Mouse (Mus musculus): Measurements from ENCODE around the gene Cda. TPM values are rescaled to one million over a fixed set of nuclear protein-coding genes. Genes with fewer than 3 reads are reported as not detected.

Cda gene
- polyA plus RNA-seq (2014; fragmentation: Illumina TruSeq; extraction: RNeasy Lipid Tissue Mini Kit (QIAGEN cat#74804); ENCODE audit: insufficient read depth, low read depth, low replicate concordance), result 5.6 TPM

DNA sequence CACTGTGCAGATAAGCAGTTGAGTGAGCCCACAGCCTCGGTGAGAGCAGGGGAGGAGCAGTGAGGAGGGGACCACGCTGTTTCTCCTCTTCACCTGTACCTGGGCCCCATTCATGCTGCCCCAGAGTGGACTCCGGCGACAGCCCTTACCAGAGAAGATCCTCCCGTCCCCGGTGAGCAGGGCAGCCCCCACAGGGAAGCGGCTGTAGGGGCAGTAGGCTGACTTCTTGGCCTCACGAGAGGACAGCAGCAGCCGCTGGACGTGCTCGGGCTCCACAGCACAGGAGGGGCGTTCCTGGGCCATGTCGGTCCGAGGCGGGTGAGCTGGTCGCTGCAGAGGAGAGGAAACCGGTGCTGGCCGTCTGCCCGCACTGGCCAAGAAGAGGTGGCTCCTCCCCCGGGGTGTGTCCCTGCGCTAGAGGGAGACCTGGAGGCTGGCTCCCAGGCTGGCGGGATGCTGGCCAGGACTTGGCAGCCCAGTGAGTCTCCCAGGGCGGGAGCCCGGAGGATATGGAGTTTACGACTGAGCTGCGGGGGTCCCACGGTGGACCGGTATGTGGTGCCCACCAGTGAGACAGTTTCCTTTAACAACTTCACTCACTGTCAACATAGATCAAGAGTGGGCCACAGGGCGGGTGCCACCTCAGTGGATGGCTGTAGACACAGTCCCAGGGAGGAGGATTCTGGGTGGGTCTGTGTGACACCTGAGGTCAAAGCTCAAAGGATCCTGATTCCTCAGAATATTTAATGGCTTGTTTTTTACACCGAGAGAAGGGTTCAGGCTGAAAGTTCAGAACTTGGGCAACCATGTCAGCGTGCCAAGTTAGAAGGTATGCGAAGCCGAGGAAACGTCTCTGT is at the start of gene Cda:
Cda (minus strand) TSS at position 352 of the 857 bp plus-strand sequence.

DNA sequence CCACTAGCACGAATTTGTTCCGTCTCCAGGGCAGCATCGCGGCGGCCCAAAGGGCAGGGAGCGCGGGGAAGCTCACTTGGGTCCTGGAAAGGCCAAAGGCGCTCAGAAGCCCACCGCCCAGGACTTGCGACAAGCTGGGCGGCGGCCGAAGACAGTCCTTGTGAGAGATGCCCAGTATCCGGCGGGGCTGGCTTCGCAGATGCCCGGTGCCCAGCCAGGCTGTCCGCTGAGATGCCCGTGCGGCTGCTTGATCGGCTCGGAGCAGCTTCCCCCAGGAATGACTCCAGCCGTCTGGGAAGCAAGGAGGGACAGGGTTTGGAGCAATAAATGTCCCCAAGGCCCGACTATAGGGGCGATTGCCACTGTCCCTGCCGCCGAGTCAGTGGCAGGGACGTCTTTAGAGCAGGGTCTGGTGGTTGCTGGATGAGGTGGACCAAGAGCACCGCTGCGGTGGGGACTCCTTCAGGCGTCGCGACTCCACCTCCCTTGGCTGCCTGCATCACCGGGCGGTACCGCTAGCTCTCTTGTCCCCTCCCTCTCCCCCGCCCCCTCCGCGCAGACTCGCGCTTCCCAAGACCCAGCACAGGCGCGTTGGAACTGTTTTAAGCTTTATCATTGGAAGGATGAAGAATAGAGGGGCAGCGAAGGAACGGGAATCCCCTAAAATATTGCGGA is 28.3 kb upstream of the Cda start, which contains the start of gene Fam43b:
Fam43b (minus strand) TSS at position 558 of the 675 bp plus-strand sequence.

DNA sequence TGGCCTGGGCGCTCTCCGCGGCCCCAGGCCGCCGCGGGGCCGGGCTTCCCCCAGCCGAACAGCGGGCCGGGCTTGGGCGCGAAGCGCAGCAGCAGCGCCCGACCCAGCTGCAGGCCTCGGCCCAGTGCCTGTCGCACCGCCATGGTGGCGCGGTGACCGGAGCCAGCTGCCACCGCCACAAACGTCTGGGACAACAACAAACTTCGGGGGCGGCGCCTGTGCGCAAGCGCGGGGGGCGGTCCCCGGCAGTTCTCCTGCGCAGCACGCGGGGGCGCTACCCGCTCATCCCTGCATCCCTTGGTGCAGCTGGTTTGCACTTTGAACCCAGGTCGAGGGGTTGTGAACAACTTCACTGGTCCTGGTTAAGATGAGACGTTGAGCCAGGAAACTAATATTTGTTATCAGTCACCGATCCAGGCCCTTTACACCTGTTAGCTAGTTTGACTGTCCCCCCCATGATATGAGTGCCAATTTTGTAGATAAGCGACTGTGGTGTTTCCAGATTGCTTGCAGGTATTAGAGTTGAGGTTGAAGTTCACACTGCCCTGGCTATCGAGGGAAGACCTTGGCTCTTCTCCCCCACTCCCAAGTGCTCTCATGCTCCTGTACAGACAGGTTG is 41.6 kb downstream of the Cda start, which contains the start of gene Pink1:
Pink1 (minus strand) TSS at position 231 of the 619 bp plus-strand sequence.

DNA sequence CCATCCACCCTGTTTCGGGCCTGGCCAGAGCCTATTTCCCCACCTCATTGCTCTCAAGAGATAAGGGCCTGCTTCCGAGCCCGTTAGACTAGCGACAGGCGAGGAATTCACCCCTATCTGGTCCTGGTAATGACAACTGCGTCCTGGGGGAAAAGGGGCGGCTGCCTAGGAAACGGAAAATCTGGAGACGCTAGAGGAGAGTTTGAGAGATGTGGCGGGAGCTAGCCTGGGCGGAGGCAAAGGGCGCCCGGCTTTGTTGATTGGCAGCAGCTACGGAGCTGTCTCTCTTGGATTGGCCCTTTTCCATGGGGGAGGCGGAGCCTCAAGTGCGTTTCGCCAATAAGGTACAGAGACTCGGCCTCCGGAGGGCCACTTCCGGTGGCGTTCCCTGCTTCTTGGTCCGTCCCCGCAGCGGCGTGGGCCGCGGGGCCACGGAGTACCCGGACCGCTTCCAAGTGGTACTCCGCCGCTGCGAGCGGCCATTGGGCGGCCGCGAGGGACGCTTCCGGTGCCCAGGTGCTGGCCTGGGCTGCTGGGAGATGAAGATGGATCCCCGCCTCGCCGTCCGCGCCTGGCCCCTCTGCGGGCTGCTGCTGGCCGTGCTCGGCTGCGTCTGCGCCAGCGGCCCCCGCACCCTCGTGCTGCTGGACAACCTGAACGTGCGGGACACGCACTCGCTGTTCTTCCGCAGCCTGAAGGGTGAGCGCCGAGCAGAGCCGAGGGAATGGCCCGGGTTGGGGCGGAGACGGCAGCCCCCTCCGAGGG is 63.3 kb downstream of the Cda start, which contains the start of gene Ddost:
Ddost (plus strand) TSS at position 391 of the 765 bp plus-strand sequence.

Other genes with a start within 250 kb of the Cda start
- 80.4 TPM for gene Hp1bp3, start 151.7 kb downstream of the Cda start, polyA plus RNA-seq (2014; fragmentation: Illumina TruSeq; extraction: RNeasy Lipid Tissue Mini Kit (QIAGEN cat#74804); ENCODE audit: insufficient read depth, low read depth, low replicate concordance)
- not detected for gene Sh2d5, start 117.6 kb downstream of the Cda start, polyA plus RNA-seq (2014; fragmentation: Illumina TruSeq; extraction: RNeasy Lipid Tissue Mini Kit (QIAGEN cat#74804); ENCODE audit: insufficient read depth, low read depth, low replicate concordance)
- 0.30 TPM for gene Kif17, start 117.6 kb downstream of the Cda start, polyA plus RNA-seq (2014; fragmentation: Illumina TruSeq; extraction: RNeasy Lipid Tissue Mini Kit (QIAGEN cat#74804); ENCODE audit: insufficient read depth, low read depth, low replicate concordance)
- 111 TPM for gene Ddost, start 63.3 kb downstream of the Cda start, polyA plus RNA-seq (2014; fragmentation: Illumina TruSeq; extraction: RNeasy Lipid Tissue Mini Kit (QIAGEN cat#74804); ENCODE audit: insufficient read depth, low read depth, low replicate concordance)
- 155 TPM for gene Pink1, start 41.7 kb downstream of the Cda start, polyA plus RNA-seq (2014; fragmentation: Illumina TruSeq; extraction: RNeasy Lipid Tissue Mini Kit (QIAGEN cat#74804); ENCODE audit: insufficient read depth, low read depth, low replicate concordance)
- gene Fam43b, start 28.5 kb upstream of the Cda start, polyA plus RNA-seq (2014; fragmentation: Illumina TruSeq; extraction: RNeasy Lipid Tissue Mini Kit (QIAGEN cat#74804); ENCODE audit: insufficient read depth, low read depth, low replicate concordance), result not detected
- 10.8 TPM for gene Mul1, start 66.7 kb upstream of the Cda start, polyA plus RNA-seq (2014; fragmentation: Illumina TruSeq; extraction: RNeasy Lipid Tissue Mini Kit (QIAGEN cat#74804); ENCODE audit: insufficient read depth, low read depth, low replicate concordance)
- gene Camk2n1, start 86.3 kb upstream of the Cda start, polyA plus RNA-seq (2014; fragmentation: Illumina TruSeq; extraction: RNeasy Lipid Tissue Mini Kit (QIAGEN cat#74804); ENCODE audit: insufficient read depth, low read depth, low replicate concordance), result 21.5 TPM

Measured in lung, adult 10 weeks (tissue).